In the genomic region with DNA sequence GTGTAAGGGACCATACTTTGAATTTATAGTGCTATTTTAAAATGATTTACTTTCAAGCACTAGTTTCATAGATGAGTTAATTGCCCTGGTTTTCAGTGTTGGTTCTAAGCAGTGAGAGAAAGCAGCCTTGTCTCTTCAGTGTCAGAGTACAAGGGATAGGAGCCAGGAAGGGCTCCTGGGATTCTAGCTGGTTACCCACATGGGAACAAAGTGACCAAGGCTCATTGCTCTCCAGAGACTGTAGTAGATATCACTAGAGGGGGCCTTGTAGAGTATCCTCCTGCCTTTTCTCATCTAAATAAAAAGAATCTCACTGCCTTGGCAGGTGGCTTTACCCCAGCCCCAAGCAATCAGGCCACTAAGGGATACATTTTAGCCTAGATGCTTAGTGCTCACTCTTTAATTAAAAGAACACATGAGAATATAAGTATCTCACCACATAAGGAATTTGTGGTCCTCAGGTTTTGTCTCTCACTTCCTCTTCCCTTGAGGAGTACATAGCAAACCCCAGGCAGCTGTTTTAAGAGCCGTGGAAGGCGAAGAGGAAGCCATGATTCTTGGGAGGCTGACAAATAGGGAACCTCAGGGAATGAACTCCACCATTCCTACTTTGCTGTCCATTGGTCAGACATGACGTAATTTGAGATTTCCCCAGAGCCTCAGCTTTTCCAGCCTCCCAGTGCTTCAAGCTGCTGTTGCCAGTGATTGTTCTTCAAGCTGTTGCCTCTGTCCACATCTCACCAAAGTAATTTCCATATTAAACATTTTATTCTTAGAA, we compare ENCODE assay signal across 15 mouse cellular contexts.
A peak's percentile ranks its signal among the peaks of the same experiment; 100 is the strongest.
DNase-seq lines count a peak whose midpoint lies in the region; ATAC-seq and TF ChIP-seq lines count a peak whose summit lies in the region.
"Had no signal": no experiment of that assay in that cellular context is flagged by ENCODE, and none has a peak within 500 bp of the region (broad histone marks: within the 10 kb centered on the region; RNA-seq: fewer than 3 reads in every experiment).

No protein-coding gene starts in this region.

- ATAC-seq in embryonic facial prominence, embryonic 14.5 days (ENCODE audit: low read depth) = peak; percentile 53; the same call in 1 of the 2 replicates
- ATAC-seq in inflammation-experienced regulatory T-cells, adult 6 months = no peak
- ATAC-seq: midbrain, embryonic 16.5 days had no signal

- 74% methylated on average over 3 of the region's 3 CpGs for WGBS in heart, embryonic 10.5 days
- WGBS in embryonic facial prominence, embryonic 14.5 days = 38% methylated on average over 3 of the region's 3 CpGs

- no peak overlapping the region for H3K4me3 ChIP-seq in heart, embryonic 10.5 days
- H3K4me3 ChIP-seq in embryonic facial prominence, embryonic 14.5 days (ENCODE audit: low read depth, low read length) = no peak overlapping the region
- H3K4me3 ChIP-seq: layer of hippocampus, adult 2 months; limb, embryonic 12.5 days; lung, embryonic 15.5 days; neural tube, embryonic 12.5 days had no signal

- intact Hi-C loops in heart, postnatal 10 days (cut with DNase I) = no loop called here

- H3K9me3 ChIP-seq in heart, embryonic 10.5 days = no peaks in the 10 kb centered on the region
- no peaks in the 10 kb centered on the region for H3K9me3 ChIP-seq in embryonic facial prominence, embryonic 14.5 days (ENCODE audit: control insufficient read depth, low read length)
- H3K9me3 ChIP-seq: limb, embryonic 12.5 days; lung, embryonic 15.5 days; neural tube, embryonic 12.5 days had no signal

- no peak for TF ChIP-seq CTCF in brain, embryonic 14.5 days (IDR thresholded peaks at IDR 0.05; ENCODE audit: borderline replicate concordance, extremely low read depth, insufficient read depth, insufficient read length)

- no peak overlapping the region for H3K27ac ChIP-seq in heart, embryonic 10.5 days
- no peak overlapping the region for H3K27ac ChIP-seq in embryonic facial prominence, embryonic 14.5 days (replicated peaks; ENCODE audit: low read depth, low read length)
- H3K27ac ChIP-seq: layer of hippocampus, adult 2 months; limb, embryonic 12.5 days; lung, embryonic 15.5 days; neural tube, embryonic 12.5 days had no signal

- TF ChIP-seq POLR2A in brain, embryonic 14.5 days (IDR thresholded peaks at IDR 0.05; ENCODE audit: borderline replicate concordance, extremely low read depth, insufficient read depth, insufficient read length, poor library complexity, severe bottlenecking) = no peak

- no peaks in the 10 kb centered on the region for H3K4me1 ChIP-seq in heart, embryonic 10.5 days
- no peaks in the 10 kb centered on the region for H3K4me1 ChIP-seq in embryonic facial prominence, embryonic 14.5 days (ENCODE audit: control insufficient read depth, insufficient read depth, low read length)
- H3K4me1 ChIP-seq: lung, embryonic 15.5 days; neural tube, embryonic 12.5 days had no signal

- DNase-seq in heart, adult 18-20 months = peak; percentile 52 to 69
- no peak for DNase-seq in heart, embryonic 10.5 days (ENCODE audit: low spot score)
- DNase-seq in brain, embryonic 14.5 days (ENCODE audit: low read depth) = peak; percentile 1
- peak; percentile 68 for DNase-seq in embryonic facial prominence, embryonic 14.5 days (ENCODE audit: low spot score)
- peak; percentile 73 to 76 for DNase-seq in heart, postnatal 10 days
- no peak for DNase-seq in left cerebral cortex, adult 18-20 months (ENCODE audit: low spot score in 2 of 2)
- DNase-seq in T-cell, adult 2 months (ENCODE audit: low spot score) = no peak
- DNase-seq: cerebellum, postnatal 10 days; kidney, adult 11 months had no signal

- H3K27me3 ChIP-seq in heart, embryonic 10.5 days (ENCODE audit: insufficient read depth, poor library complexity, severe bottlenecking) = no peaks in the 10 kb centered on the region
- no peaks in the 10 kb centered on the region for H3K27me3 ChIP-seq in embryonic facial prominence, embryonic 14.5 days (replicated peaks; ENCODE audit: control insufficient read depth, insufficient read depth, low read length)
- H3K27me3 ChIP-seq: limb, embryonic 12.5 days; lung, embryonic 15.5 days; neural tube, embryonic 12.5 days had no signal

- H3K9ac ChIP-seq in embryonic facial prominence, embryonic 14.5 days (ENCODE audit: low read depth, low read length) = no peak overlapping the region
- H3K9ac ChIP-seq: limb, embryonic 12.5 days; lung, embryonic 15.5 days; neural tube, embryonic 12.5 days had no signal

- no peaks in the 10 kb centered on the region for H3K36me3 ChIP-seq in heart, embryonic 10.5 days
- H3K36me3 ChIP-seq in embryonic facial prominence, embryonic 14.5 days (ENCODE audit: control insufficient read depth, insufficient read depth, low read length) = no peaks in the 10 kb centered on the region
- H3K36me3 ChIP-seq: limb, embryonic 12.5 days; lung, embryonic 15.5 days; neural tube, embryonic 12.5 days had no signal

- H3K4me2 ChIP-seq in embryonic facial prominence, embryonic 14.5 days (ENCODE audit: low read depth, low read length) = no peak overlapping the region
- H3K4me2 ChIP-seq: limb, embryonic 12.5 days; lung, embryonic 15.5 days; neural tube, embryonic 12.5 days had no signal

Comparison
In these comparisons a context has a peak if more than half of its experiments do, and no peak if none do; other contexts are left out.
1. DNase-seq: peak in heart, adult 18-20 months (2 of 2), brain, embryonic 14.5 days (single experiment), embryonic facial prominence, embryonic 14.5 days (single experiment) and heart, postnatal 10 days (2 of 2); none in heart, embryonic 10.5 days (single experiment), left cerebral cortex, adult 18-20 months (0 of 2) and T-cell, adult 2 months (single experiment).